Mouse (Mus musculus): ENCODE measurements around the gene Rgl3.

Rgl3 gene

DNA sequence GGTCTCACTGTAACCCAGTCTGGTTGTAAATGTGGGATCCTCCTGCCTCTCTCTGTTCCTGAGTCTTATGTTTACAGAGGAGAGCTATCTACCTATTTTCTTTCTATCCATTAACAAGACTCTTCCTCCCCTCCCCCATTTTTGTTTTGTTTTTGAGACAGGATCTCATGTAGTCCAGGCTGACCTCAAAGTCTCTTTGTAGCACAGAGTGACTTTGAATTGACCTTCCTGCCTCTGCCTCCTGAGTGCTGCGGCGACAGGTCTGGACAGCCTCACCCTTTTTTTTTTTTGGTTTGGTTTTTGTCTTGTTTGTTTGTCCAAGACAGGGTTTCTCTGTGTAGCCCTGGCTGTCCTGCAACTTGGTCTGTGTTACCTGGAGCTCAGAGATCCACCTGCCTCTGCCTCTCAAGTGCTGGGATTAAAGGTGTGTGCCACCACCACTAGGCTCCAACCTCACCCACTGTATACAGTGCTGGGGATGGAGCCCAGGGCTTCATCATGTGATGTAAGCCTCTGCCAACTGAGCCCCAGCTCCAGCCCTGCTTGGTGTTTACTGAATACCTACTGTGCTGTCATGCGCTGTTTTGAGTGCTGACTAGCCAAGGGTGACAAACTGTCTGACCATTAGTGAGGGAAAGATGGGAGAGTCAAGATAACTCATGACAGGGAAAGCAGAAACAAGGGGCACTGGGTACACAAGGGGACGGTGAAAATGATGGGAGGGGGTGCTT, 10.7 kb downstream of the Rgl3 start:
- DNase-seq = no peak

DNA sequence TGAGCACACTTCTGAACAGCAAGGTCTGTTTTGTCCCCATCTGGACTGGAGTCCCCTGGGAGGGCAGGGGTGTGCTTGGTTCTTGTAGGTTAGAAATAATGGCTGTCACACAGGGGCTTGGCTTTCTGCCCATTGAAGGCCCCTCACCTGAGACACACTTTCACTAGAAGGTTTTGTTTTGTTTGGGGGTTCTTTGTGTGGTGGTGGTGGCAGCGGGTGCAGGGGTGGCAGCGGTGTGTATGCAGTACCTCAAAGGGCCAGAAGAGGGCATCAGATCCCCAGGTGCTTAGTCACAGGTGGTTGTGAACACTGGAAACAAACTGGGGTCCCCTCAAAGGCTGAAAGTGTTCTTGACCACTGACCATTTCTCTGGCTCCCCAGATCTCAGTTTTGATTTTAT, 11.3 kb downstream of the Rgl3 start:
- DNase-seq = peak; percentile 73 to 75

DNA sequence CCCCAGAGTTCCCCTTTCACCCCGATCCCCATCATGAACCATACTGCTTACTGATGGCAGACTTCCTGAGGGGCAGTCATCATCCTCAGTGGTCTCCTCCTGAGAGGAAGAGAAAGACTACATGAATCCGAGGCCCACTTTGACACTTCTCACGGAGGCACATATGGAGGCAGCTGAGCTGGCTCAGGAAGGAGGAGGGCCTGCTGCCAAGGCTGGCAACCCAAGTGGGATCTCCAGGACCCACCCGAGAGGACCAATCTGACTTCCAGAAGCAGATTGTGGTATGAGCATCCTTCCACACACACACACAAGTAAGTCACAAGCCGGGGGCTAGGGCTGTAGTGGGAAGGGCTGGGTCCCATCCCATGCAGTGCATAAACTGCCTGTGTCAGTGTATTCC, 11.9 kb downstream of the Rgl3 start:
- no peak for DNase-seq

DNA sequence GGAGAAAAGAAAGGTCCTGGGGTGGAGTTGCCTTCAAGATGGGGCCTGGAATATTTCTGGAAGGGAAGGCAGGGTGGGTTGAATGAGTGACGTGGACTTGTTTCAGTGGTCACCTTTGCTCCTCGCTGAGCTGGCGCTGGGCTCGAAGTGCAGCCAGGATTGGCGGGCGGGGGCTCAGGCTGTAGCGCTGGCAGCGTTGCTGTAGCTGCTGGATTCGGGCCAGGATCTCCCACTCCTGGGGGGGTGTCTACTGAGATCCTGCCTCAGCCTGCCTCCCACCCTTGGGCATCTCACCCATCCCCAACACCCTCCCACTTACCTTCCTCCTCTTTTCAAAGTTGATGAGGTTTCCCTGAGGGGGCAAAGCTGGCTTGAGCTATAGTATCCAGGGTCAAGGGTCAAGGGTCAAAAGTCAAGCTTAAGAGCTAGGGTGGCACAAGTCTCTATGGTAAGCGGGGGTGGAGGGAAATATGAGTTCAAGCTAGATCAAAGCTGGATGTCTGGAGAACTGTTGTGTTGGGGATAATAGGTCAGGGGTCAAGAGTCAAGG, 12.5 kb downstream of the Rgl3 start:
- no peak for DNase-seq

GRCm38 (mm10) chr9:21969304-21969703, 19.9 kb downstream of the Rgl3 start:
- DNase-seq = no peak

DNA sequence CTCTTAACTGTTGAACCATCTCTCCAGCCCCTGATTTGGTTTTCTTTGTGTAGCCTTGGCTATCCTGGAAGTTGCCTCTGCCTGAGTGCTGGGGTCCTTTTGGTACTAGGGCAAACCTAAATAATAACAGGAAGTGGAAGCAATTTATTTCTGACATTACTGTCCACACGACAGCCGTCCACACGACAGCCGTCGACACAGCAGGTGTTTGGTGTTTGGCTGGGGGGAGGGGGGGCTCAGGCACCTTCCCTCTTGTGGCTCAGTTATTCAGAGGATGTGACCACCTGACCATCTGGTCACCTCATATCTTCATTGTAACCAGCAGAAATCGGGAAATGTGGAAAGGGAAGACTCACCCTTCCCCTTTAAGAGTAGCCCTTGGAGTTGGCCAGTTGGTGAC, 20.4 kb downstream of the Rgl3 start:
- no peak for DNase-seq

GRCm38 (mm10) chr9:21963417-21963816, 25.8 kb downstream of the Rgl3 start, which contains the start of gene Epor:
Gene Epor (minus strand): TSS chr9:21963506.
- DNase-seq = no peak

GRCm38 (mm10) chr9:21962416-21963059, 26.7 kb downstream of the Rgl3 start:
- peak; percentile 50 to 57 for DNase-seq

DNA sequence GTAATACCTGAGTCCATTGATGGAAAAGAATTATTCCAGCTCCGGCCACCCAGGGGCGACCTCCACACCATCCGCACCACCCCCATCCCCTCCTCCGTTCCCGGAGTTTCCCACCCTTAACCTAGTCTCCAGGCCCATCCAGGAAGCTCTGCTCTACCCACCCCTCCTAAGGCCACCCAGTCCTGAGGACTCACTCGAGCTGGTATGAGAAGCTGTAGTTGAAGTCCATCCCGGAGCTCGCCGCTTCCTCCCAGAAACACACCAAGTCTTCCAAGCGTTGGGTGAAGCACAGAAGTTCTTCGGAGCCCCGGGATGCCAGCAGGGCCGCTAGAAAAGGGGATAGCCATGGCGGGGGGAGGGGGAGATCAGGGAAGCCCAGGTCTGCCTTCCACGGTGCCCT, 27.2 kb downstream of the Rgl3 start:
- no peak for DNase-seq

DNA sequence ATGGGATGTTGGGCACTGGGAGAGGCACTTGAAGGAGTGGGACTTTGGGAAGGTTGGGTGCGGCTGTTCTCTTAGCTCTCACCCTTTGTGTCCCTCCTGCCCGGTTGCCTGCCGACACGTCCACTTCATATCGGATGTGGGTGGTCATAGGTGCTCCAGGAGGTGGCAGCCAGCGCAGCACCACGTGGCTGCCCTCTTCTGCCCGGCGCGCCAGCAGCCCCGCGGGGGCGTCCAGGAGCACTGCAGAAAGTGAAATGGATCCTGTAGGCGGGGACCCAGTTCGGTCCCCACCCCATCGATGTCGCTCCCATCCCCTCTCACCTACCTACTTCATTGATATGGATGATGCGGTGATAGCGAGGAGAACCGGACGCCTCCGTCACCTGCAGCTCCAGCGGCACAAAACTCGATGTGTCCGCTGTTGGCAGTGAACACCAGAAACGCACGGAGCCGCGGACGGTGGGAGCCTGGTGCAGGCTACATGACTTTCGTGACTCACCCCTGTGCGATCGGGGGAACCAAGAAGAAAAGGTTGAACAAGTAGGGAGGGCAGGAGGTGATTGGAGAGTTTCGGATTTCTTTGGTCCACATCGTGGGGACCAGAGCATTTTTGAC, 27.8 kb downstream of the Rgl3 start:
- peak in 1 of 2 experiments; percentile 20 for DNase-seq

DNA sequence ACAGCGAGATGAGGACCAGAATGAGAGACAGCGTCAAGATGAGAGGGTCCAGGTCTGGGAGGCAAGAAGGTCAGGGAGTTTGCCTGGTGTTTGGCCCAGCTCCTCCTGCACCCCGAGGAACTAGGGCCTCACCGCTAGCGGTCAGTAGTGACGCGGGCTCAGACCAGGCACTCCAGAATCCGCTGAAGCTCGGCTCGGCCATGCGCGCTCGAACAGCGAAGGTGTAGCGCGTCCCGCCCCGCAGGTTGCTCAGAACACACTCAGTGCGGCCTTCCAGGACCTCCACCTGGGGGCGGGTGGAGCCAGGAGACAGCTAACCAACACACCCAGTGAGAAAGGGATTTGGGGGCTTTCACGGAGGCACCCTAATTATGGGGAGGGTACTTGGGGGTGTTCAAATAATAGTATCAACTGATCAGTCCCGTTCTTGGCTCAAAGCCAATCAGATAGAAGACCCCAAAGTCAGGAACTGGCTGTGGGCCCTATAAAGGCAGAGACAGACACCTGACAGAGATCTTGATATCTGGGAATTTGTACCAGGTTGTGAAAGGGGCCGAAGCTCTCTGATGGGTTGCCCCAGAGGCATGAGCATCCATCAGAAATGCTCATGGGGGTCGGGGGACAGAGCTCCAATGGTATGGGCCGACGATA, 28.6 kb downstream of the Rgl3 start:
- DNase-seq = no peak

DNA sequence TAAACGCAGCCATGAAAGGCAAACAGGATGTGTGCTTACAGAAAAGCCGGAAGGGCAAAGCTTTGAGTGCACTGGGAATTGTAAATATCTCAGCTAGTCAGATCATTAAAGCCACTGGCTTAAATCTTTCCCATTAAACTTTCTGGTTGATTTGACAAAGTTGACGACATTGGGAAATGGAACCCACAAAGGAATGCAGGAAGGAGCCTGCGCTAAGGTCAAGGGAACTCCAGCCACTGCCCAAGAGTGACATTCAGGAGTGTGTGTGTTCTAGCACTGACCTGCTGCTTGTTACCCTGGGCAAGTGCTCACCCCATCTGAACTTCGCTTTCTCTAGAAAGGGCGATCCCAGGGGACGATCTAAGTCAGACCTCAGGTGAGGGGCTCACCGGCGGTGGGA, 29.1 kb downstream of the Rgl3 start:
- no peak for DNase-seq

DNA sequence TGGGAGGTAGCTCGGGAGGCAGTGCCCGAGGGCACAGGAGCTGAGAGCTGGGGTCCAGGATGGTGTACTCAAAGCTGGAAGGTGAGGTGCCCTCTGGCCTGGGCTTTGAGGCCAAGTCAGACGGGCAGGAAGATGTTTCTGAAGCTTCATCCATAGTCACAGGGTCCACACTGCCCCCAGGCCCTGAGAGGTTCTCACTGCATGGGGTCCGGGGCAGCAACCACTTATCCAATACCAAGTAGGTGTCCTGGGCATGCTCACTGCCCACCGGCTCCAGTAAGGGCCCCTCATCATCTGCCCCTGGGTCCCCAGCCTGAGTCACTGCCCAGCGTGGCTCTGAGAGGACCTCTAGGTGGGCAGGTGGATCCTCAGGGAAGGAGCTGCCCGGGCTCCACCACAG, 30.0 kb downstream of the Rgl3 start:
- no peak for DNase-seq

- DNase-seq = no peak
Measured at GRCm38 (mm10) chr9:21958372-21958771, 30.9 kb downstream of the Rgl3 start.

DNA sequence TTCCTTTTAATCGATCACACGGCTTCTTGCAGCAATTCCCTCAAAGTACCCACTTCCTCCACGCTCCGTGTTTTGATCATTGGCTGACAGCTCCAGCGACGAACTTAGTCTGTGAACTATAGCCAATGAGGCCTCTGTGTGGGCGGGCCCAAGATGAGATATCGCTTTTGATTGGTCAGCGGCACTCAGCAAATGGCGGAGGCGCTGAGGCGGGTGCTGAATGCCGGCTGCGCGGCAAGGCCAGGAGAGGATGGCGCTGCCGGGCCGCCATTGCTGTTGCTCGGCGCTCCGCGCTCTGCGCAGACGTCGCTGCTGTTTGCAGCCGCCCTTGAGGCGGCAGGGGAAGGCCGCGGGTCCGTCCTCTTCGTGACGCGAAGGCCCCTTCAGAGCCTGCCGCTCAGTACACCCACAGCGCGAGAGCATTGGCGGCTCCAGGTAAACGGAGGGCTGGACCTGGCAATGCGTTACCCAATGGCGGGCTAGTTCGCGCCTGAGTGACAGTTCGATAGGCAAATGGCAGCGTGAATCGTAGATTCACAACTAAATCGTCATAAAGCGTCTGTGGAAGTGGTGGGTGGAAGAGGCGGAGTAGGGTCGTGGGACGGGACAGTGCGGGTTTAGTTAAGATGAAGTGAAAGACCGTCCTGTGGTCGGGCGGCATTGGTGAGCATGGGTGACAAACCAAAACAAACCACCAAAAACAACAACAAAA, 33.5 kb downstream of the Rgl3 start, which contains the start of gene Swsap1:
Gene Swsap1, plus strand, starts transcription at position 186 of the 712 bp plus-strand sequence.
- DNase-seq = peak; percentile 95 to 96

GRCm38 (mm10) chr9:21955225-21955569, 34.0 kb downstream of the Rgl3 start:
- no peak for DNase-seq

DNA sequence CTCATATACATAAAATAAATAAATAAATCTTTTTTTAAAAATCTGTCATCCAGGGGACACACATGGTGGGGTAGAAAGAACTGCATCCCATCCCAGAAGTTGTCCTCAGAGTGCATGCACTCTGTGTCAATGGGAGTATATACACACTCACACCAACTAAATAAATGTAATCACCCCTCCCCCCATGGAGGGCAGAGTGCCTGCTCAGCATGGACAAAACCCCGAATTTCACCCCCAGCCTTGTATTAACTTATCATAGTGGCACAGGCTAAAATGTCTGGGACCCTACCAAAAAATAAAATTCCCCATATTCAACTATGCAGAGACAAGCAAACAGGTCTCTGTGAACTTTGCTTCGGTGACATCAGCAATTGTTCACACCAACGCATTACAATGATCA, 34.6 kb downstream of the Rgl3 start:
- no peak for DNase-seq

DNA sequence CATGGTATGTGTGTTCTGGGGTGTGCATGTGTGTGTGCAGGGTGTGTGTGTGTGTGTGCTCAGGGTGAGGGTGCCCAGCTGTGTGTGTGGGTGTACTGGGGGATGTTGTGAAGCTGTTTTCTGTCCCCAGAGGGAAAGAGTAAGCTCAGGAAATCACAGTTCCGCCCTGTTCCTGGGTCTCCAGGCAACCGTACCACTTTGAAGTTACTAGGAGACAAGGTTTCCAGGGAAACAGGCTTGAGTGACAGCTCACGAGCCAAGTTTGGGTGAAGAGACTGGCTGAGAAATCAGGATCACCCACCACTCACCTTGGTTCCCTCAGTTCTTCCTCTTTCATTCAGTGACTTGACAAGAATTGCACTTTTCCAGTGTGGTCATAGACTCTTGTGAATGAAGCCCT, 35.6 kb downstream of the Rgl3 start:
- DNase-seq = no peak

- peak; percentile 49 to 52 for DNase-seq
Measured at GRCm38 (mm10) chr9:21951977-21952376, 37.3 kb downstream of the Rgl3 start.

GRCm38 (mm10) chr9:21950322-21950721, 38.9 kb downstream of the Rgl3 start:
- peak; percentile 84 to 85 for DNase-seq

GRCm38 (mm10) chr9:21948790-21949189, 40.5 kb downstream of the Rgl3 start:
- no peak for DNase-seq

DNA sequence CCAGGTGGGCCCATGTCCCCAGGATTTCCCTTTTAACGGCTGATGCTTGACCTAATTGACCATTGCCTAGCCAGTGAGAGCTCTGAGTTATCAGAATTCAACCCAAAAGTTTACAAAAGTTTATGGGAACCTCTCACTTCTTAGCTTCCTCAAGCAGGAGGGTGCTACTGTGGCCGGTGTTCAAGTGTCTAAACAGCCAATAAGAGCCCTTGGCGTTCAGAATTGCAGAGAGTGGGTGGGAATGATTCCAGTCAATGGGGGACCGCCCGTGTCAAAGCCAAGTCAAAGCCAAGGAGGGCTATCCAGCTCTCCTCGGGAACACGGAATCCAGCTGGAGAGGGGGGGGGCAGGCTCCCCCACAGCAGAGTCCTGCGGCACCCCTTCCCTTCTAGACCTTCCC, 41.1 kb downstream of the Rgl3 start:
- no peak for DNase-seq
